Mouse (Mus musculus): ENCODE data around the gene Gpr4.

GRCm38 (mm10) chr7:19222189-19222588 lies 9.9 kb downstream of the Gpr4 start:
- TF ChIP-seq CTCF (conservative IDR thresholded peaks at IDR 0.05; ENCODE audit: low read length) (no peak), POU5F1 (IDR thresholded peaks at IDR 0.05; ENCODE audit: borderline replicate concordance, low read length) (no peak)

Measured in E14TG2a.4 (cell line).